Mouse (Mus musculus): Measurements from ENCODE around the gene Cldn7. TPM values are rescaled to one million over a fixed set of nuclear protein-coding genes. Genes with fewer than 3 reads are reported as not detected.

The Cldn7 gene
- polyA plus RNA-seq, 1 experiment, result not detected

GRCm38 (mm10) chr11:69979827-69980195 lies 15.2 kb downstream of the Cldn7 start:
- Histone ChIP-seq H3K27ac (ENCODE audit: insufficient read depth, low read depth, low read length) (peak overlapping the region; percentile 98; the same call in 1 of the 2 replicates), H3K4me1 (ENCODE audit: control insufficient read depth, insufficient read depth, low read length) (peaks cover 9% of the 10 kb centered on the region), H3K4me3 (ENCODE audit: insufficient read depth, low read depth, low read length) (peak overlapping the region; percentile 69)
- WGBS, result 1% methylated on average over 16 of the region's 16 CpGs
- no peak for TF ChIP-seq CTCF (IDR thresholded peaks at IDR 0.05; ENCODE audit: insufficient read depth, low read depth, low read length)
- TF ChIP-seq POLR2A (IDR thresholded peaks at IDR 0.05; ENCODE audit: insufficient read depth, low read depth, low read length), result no peak

DNA sequence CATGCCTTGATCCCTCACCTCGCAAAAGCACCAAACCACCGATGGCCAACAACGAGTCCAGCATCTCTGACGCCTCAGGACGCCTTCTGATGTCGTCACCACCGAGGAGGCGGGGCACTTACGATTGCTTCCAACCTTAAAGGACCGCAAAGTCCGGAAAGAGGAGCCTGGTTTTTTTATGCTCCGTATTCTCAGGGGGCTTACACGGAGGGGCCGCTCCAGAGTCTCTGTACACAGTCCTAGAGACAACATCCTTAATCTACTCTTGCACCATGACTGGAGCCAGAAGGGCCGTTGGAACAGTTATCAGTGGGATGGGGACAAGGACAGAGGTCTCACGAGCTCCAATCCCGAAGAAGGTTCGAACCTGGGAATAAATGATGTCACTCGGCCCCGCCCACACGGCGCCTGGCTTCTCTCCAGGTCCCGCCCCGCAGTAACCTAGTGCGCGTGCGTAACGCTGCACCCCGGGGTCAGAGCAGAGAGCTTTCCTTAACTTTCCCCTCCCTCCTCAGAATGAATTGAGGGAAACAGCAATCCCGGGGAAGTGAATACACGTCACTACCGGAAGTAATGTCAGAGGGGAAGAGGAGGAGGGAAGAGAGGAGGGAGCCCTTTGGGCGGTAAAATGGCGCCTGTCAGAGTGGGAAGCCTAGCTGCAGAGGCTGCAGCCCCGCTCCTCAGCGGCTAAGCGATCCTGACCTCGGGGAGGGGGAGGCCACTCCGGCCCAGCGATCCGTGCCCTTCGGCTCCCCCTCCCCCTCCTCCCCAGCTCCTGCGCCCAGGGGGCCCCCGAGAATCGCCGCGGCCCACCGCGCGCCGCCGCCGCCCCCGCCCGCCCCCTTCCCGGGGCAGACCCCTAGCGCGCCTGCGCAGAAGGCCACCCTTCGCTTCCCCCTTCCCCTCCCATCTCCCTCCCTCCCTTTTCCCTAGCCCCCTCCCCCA lies 15.9 kb downstream of the Cldn7 start:
- WGBS, result 1% methylated on average over 56 of the region's 60 CpGs
- peaks cover 9% of the 10 kb centered on the region for H3K4me1 ChIP-seq (ENCODE audit: control insufficient read depth, insufficient read depth, low read length)
- H3K4me3 ChIP-seq (ENCODE audit: insufficient read depth, low read depth, low read length), result peak overlapping the region; percentile 89
- peak; percentile 47; the same call in 1 of the 2 replicates for TF ChIP-seq POLR2A (IDR thresholded peaks at IDR 0.05; ENCODE audit: insufficient read depth, low read depth, low read length)
- no peak for TF ChIP-seq CTCF (IDR thresholded peaks at IDR 0.05; ENCODE audit: insufficient read depth, low read depth, low read length)
- H3K27ac ChIP-seq (ENCODE audit: insufficient read depth, low read depth, low read length), result peak overlapping the region; percentile 98

- H3K4me3 ChIP-seq (ENCODE audit: insufficient read depth, low read depth, low read length), result peak within 1 kb of the TSS; percentile 89
- TF ChIP-seq POLR2A (IDR thresholded peaks at IDR 0.05; ENCODE audit: insufficient read depth, low read depth, low read length) (no peak), CTCF (IDR thresholded peaks at IDR 0.05; ENCODE audit: insufficient read depth, low read depth, low read length) (no peak)
- peaks cover 9% of the 10 kb centered on the region for H3K4me1 ChIP-seq (ENCODE audit: control insufficient read depth, insufficient read depth, low read length)
- H3K27ac ChIP-seq (ENCODE audit: insufficient read depth, low read depth, low read length), result peak within 1 kb of the TSS; percentile 98
- under 1% methylated on average over 43 of the region's 43 CpGs for WGBS
Observed at GRCm38 (mm10) chr11:69981141-69981762, 16.7 kb downstream of the Cldn7 start, which contains the start of gene Ctdnep1. Gene Ctdnep1 (plus strand): TSS chr11:69981156.

DNA sequence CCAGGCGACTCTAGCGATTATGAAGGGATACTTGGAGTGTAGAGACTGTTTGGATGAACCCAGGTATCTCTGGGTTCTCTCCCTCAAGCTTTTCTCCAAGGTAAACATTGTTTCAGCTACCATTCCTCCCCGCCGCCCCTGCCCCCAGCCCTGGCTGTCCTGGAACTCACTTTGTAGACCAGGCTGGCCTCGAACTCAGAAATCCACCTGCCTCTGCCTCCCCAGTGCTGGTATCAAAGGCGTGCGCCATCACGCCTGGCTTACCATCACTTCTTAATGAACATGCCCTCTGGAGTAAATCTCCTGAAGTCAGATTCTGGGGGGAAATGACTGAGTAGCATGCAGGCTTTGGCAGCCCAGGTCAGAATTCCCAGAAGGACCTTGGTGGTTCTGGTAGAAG lies 17.6 kb downstream of the Cldn7 start, which contains the start of gene Elp5:
Elp5 (minus strand) TSS at position 293 of the 400 bp plus-strand sequence.
- whole genome bisulfite sequencing, result 46% methylated on average over 8 of the region's 8 CpGs
- TF ChIP-seq POLR2A (IDR thresholded peaks at IDR 0.05; ENCODE audit: insufficient read depth, low read depth, low read length) (no peak), CTCF (IDR thresholded peaks at IDR 0.05; ENCODE audit: insufficient read depth, low read depth, low read length) (no peak)
- Histone ChIP-seq H3K4me1 (ENCODE audit: control insufficient read depth, insufficient read depth, low read length) (peaks cover 9% of the 10 kb centered on the region), H3K27ac (ENCODE audit: insufficient read depth, low read depth, low read length) (peak within 1 kb of the TSS; percentile 64), H3K4me3 (ENCODE audit: insufficient read depth, low read depth, low read length) (peak within 1 kb of the TSS; percentile 89)

DNA sequence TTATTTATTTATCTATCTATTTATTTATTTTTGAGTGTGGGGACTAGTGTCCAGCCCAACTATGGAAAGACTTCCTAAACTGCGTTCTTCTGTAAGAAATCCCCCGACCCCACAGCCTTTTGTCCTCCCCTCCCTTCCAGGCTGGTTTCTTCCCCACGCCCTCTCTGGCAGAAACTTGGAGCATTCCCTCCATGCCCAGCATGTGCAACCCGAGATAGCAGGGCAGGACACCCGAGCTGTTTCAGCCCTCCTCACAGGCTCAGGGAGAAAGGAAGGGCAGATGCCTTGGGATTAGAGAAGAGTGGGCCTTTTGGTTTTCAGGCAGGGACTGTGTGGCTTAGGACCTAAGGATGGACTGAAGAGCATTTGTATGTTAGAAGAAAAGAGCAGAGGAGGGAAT lies 18.3 kb downstream of the Cldn7 start:
- no peak overlapping the region for H3K4me3 ChIP-seq (ENCODE audit: insufficient read depth, low read depth, low read length)
- peaks cover 9% of the 10 kb centered on the region for H3K4me1 ChIP-seq (ENCODE audit: control insufficient read depth, insufficient read depth, low read length)
- 5% methylated on average over 5 of the region's 5 CpGs for WGBS
- TF ChIP-seq CTCF (IDR thresholded peaks at IDR 0.05; ENCODE audit: insufficient read depth, low read depth, low read length) (no peak), POLR2A (IDR thresholded peaks at IDR 0.05; ENCODE audit: insufficient read depth, low read depth, low read length) (no peak)
- no peak overlapping the region for H3K27ac ChIP-seq (ENCODE audit: insufficient read depth, low read depth, low read length)

DNA sequence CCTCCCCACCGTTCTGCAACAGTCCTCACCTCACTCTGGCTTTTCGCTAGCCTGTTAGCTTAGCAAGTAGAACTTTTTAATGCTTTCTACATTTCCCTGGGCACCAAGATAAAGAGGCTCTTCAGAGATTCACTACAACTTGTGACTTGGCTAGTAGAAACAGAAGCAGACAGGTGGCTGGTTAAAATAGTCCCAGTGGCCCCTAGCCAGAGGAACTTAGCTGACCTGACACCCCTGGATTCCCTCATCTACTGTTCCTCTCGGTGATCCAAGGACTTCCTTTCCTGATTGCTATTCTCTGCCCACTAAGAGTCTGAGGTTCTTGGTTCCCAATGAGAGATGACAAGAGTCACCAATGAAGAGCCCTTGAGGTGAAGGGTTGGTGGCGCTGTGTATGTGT lies 18.8 kb downstream of the Cldn7 start:
- no peak overlapping the region for H3K4me3 ChIP-seq (ENCODE audit: insufficient read depth, low read depth, low read length)
- peaks cover 9% of the 10 kb centered on the region for H3K4me1 ChIP-seq (ENCODE audit: control insufficient read depth, insufficient read depth, low read length)
- TF ChIP-seq CTCF (IDR thresholded peaks at IDR 0.05; ENCODE audit: insufficient read depth, low read depth, low read length), result no peak
- TF ChIP-seq POLR2A (IDR thresholded peaks at IDR 0.05; ENCODE audit: insufficient read depth, low read depth, low read length), result no peak
- H3K27ac ChIP-seq (ENCODE audit: insufficient read depth, low read depth, low read length), result no peak overlapping the region
- 73% methylated on average over 4 of the region's 4 CpGs for WGBS

GRCm38 (mm10) chr11:69984431-69984830 lies 19.9 kb downstream of the Cldn7 start:
- TF ChIP-seq POLR2A (IDR thresholded peaks at IDR 0.05; ENCODE audit: insufficient read depth, low read depth, low read length), result no peak
- TF ChIP-seq CTCF (IDR thresholded peaks at IDR 0.05; ENCODE audit: insufficient read depth, low read depth, low read length), result no peak
- no peak overlapping the region for H3K4me3 ChIP-seq (ENCODE audit: insufficient read depth, low read depth, low read length)

GRCm38 (mm10) chr11:69989949-69990348 lies 25.4 kb downstream of the Cldn7 start:
- no peak overlapping the region for H3K4me3 ChIP-seq (ENCODE audit: insufficient read depth, low read depth, low read length)

More at GRCm38 (mm10) chr11:69984431-69984830, 19.9 kb downstream of the Cldn7 start:
- H3K27ac ChIP-seq (ENCODE audit: insufficient read depth, low read depth, low read length), result no peak overlapping the region
- WGBS, result 88% methylated on average over 8 of the region's 8 CpGs
- peaks cover 9% of the 10 kb centered on the region for H3K4me1 ChIP-seq (ENCODE audit: control insufficient read depth, insufficient read depth, low read length)

More at GRCm38 (mm10) chr11:69989949-69990348, 25.4 kb downstream of the Cldn7 start:
- H3K27ac ChIP-seq (ENCODE audit: insufficient read depth, low read depth, low read length), result no peak overlapping the region
- 88% methylated on average over 8 of the region's 8 CpGs for WGBS
- peaks cover 4% of the 10 kb centered on the region; the same call in 1 of the 2 replicates for H3K4me1 ChIP-seq (ENCODE audit: control insufficient read depth, insufficient read depth, low read length)
- TF ChIP-seq CTCF (IDR thresholded peaks at IDR 0.05; ENCODE audit: insufficient read depth, low read depth, low read length) (no peak), POLR2A (IDR thresholded peaks at IDR 0.05; ENCODE audit: insufficient read depth, low read depth, low read length) (no peak)
